Mouse (Mus musculus): Measurements from ENCODE around the gene Ereg. TPM values are rescaled to one million over a fixed set of nuclear protein-coding genes. Genes with fewer than 3 reads are reported as not detected.

The Ereg gene
- 0.19 TPM in 1 of 2 replicates, not detected in the other for polyA plus RNA-seq (2014; fragmentation: Nextera tagmentation; extraction: Ambion mirVana)

DNA sequence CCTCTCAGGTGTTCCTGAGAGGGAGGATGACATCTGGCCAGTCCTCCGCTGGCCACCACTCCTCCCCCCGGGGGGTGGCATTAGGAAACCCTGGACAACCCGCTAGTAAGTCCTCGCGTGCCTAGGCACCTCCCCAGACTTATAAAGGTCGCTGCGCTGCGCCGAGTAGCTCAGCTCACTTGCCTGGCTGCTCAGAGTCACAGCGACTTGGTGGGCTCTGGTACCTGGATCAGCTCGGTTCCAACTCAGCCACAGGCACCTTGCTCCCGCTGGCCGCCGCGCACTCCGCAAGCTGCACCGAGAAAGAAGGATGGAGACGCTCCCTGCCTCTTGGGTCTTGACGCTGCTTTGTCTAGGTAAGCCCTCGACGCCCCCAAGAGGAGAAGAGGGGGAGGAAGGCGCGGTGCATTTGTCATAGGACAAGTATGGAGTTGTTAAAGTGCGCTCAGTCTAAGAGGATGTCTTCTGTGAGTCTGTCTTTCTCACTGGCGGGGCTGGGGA is at the start of gene Ereg:
Gene Ereg (plus strand): TSS at position 173 of the 501 bp plus-strand sequence.
- no peak for ATAC-seq (ENCODE audit: insufficient number of reproducible peaks, insufficient read depth, low FRiP score, low read depth)
- Histone ChIP-seq H3K36me3 (ENCODE audit: control insufficient read depth, insufficient read depth, low read length) (no peaks in the 10 kb centered on the region), H3K9ac (ENCODE audit: low read length) (peak within 1 kb of the TSS; percentile 46), H3K27ac (replicated peaks in 1 of 2; ENCODE audit: control insufficient read depth in 1 of 2, insufficient read depth in 1 of 2, low read depth in 2 of 2, low read length in 2 of 2) (peak within 1 kb of the TSS; percentile 19 to 33; a peak in 2 of 4 replicates), H3K4me1 (ENCODE audit: control insufficient read depth in 2 of 2, insufficient read depth in 2 of 2, low read length in 2 of 2) (peaks cover 3 to 4% of the 10 kb centered on the region in 2 experiments; a peak in 1 of 4 replicates), H3K4me3 (ENCODE audit: control insufficient read depth in 1 of 2, insufficient read depth in 1 of 2, low read depth in 1 of 2, low read length in 2 of 2) (peak within 1 kb of the TSS; percentile 42 to 47), H3K27me3 (ENCODE audit: control insufficient read depth, insufficient read depth, low read length) (no peaks in the 10 kb centered on the region), H3K4me2 (ENCODE audit: low read length) (peak within 1 kb of the TSS; percentile 92), H3K9me3 (ENCODE audit: control insufficient read depth, low read length) (no peaks in the 10 kb centered on the region)
- WGBS: 1% methylated on average over 25 of the region's 25 CpGs

DNA sequence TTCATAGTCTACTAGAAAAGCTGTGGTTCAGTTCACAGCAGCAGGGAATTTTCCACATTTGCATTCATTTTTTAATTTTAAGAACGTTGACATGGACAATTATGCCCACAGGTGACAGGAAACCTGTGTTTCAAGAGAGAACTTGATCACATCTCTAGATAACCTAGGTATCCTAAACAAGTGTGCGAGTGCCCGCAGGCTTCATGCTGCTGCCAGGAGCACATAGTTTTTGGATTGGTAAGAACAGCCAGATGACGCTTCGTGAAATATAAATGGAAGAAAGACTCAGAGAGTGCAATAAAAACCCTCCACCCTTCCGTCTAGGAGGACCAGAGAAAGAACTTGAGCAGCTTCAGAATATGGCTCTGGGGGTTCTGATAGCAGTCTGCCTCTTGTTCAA is 47.3 kb upstream of the Ereg start, which contains the start of gene Epgn:
Gene Epgn (plus strand): TSS at position 301 of the 400 bp plus-strand sequence.
- Histone ChIP-seq H3K9me3 (ENCODE audit: control insufficient read depth, low read length) (no peaks in the 10 kb centered on the region), H3K4me3 (ENCODE audit: control insufficient read depth in 1 of 2, insufficient read depth in 1 of 2, low read depth in 1 of 2, low read length in 2 of 2) (no peak within 1 kb of the TSS), H3K27ac (replicated peaks in 1 of 2; ENCODE audit: control insufficient read depth in 1 of 2, insufficient read depth in 1 of 2, low read depth in 2 of 2, low read length in 2 of 2) (no peak within 1 kb of the TSS), H3K9ac (ENCODE audit: low read length) (no peak within 1 kb of the TSS), H3K36me3 (ENCODE audit: control insufficient read depth, insufficient read depth, low read length) (no peaks in the 10 kb centered on the region), H3K4me1 (ENCODE audit: control insufficient read depth in 2 of 2, insufficient read depth in 2 of 2, low read length in 2 of 2) (no peaks in the 10 kb centered on the region), H3K27me3 (ENCODE audit: control insufficient read depth, insufficient read depth, low read length) (no peaks in the 10 kb centered on the region), H3K4me2 (ENCODE audit: low read length) (no peak within 1 kb of the TSS)
- ATAC-seq (ENCODE audit: insufficient number of reproducible peaks, insufficient read depth, low FRiP score, low read depth): no peak
- 80% methylated on average over 6 of the region's 6 CpGs for WGBS

DNA sequence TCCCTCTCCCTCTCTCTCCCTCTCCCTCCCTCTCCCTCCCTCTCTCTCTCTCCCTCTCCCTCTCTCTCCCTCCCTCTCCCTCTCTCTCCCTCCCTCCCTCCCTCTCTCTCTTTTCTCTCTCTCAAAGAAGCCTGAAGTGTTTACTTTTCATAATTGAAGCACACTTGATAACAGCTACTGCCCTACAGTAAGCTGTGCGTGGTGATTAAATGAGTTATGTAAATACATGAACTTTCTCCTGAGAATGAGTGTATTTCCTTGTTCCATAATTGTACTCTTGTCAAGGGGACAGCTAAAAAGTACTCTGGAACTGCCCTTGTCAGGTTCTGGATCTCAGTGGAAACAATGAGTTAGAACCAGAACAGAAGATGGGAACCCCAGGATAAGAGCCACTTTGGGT is 46.6 kb upstream of the Ereg start:
- no peaks in the 10 kb centered on the region for H3K27me3 ChIP-seq (ENCODE audit: control insufficient read depth, insufficient read depth, low read length)
- H3K4me2 ChIP-seq (ENCODE audit: low read length): no peak overlapping the region
- H3K9ac ChIP-seq (ENCODE audit: low read length): no peak overlapping the region
- no peak overlapping the region for H3K4me3 ChIP-seq (ENCODE audit: control insufficient read depth in 1 of 2, insufficient read depth in 1 of 2, low read depth in 1 of 2, low read length in 2 of 2)
- WGBS: 49% methylated on average over 1 of the region's 1 CpGs
- H3K27ac ChIP-seq (replicated peaks in 1 of 2; ENCODE audit: control insufficient read depth in 1 of 2, insufficient read depth in 1 of 2, low read depth in 2 of 2, low read length in 2 of 2): no peak overlapping the region
- ATAC-seq (ENCODE audit: insufficient number of reproducible peaks, insufficient read depth, low FRiP score, low read depth): no peak
- H3K36me3 ChIP-seq (ENCODE audit: control insufficient read depth, insufficient read depth, low read length): no peaks in the 10 kb centered on the region
- no peaks in the 10 kb centered on the region for H3K4me1 ChIP-seq (ENCODE audit: control insufficient read depth in 2 of 2, insufficient read depth in 2 of 2, low read length in 2 of 2)
- H3K9me3 ChIP-seq (ENCODE audit: control insufficient read depth, low read length): no peaks in the 10 kb centered on the region

DNA sequence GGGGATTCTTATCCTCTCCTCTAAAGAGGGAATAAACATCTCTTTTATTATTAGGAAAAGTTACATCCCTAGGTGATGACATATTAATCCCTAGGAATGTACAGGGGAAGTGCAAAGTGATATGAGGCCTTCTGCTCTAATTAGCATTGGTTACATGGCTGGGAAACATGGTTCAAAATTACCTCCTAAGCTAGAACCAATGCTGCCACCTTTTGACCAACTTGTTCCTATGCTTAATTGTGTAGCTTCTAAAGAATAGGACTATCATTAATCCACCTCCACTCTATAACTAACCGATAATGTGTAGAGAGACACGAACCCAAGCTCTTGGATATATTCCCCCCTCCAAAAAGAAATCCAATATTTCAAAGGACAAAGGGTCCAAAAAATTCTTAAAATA is 43.8 kb upstream of the Ereg start:
- Histone ChIP-seq H3K9ac (ENCODE audit: low read length) (no peak overlapping the region), H3K36me3 (ENCODE audit: control insufficient read depth, insufficient read depth, low read length) (no peaks in the 10 kb centered on the region), H3K4me3 (ENCODE audit: control insufficient read depth in 1 of 2, insufficient read depth in 1 of 2, low read depth in 1 of 2, low read length in 2 of 2) (no peak overlapping the region), H3K4me1 (ENCODE audit: control insufficient read depth in 2 of 2, insufficient read depth in 2 of 2, low read length in 2 of 2) (no peaks in the 10 kb centered on the region), H3K4me2 (ENCODE audit: low read length) (no peak overlapping the region), H3K27ac (replicated peaks in 1 of 2; ENCODE audit: control insufficient read depth in 1 of 2, insufficient read depth in 1 of 2, low read depth in 2 of 2, low read length in 2 of 2) (no peak overlapping the region), H3K9me3 (ENCODE audit: control insufficient read depth, low read length) (no peaks in the 10 kb centered on the region), H3K27me3 (ENCODE audit: control insufficient read depth, insufficient read depth, low read length) (no peaks in the 10 kb centered on the region)
- WGBS: 69% methylated on average over 2 of the region's 2 CpGs
- ATAC-seq (ENCODE audit: insufficient number of reproducible peaks, insufficient read depth, low FRiP score, low read depth): no peak

DNA sequence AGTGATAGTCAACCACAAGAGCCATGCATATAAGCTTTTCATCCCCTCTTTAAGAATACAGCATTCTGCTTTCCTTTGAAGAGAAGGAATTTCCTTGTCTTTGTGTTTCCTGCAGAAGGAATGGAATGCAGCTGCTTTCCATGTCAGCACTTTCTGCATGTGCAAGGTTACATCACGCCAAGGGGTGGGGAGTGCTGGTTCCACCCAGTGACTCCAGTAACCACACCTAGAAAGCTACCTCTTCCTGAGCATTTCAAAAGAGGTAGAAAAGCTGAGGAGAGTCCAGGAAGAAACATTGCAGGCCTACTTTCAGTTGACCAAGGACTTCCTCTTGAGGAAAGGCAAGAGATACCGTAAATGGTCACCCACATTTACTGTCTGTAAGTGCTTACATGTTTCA is 39.1 kb upstream of the Ereg start:
- no peak for ATAC-seq (ENCODE audit: insufficient number of reproducible peaks, insufficient read depth, low FRiP score, low read depth)
- Histone ChIP-seq H3K4me2 (ENCODE audit: low read length) (no peak overlapping the region), H3K4me1 (ENCODE audit: control insufficient read depth in 2 of 2, insufficient read depth in 2 of 2, low read length in 2 of 2) (peaks cover 0 to 10% of the 10 kb centered on the region in 2 experiments; a peak in 2 of 4 replicates), H3K9me3 (ENCODE audit: control insufficient read depth, low read length) (no peaks in the 10 kb centered on the region), H3K27me3 (ENCODE audit: control insufficient read depth, insufficient read depth, low read length) (no peaks in the 10 kb centered on the region), H3K9ac (ENCODE audit: low read length) (no peak overlapping the region), H3K4me3 (ENCODE audit: control insufficient read depth in 1 of 2, insufficient read depth in 1 of 2, low read depth in 1 of 2, low read length in 2 of 2) (no peak overlapping the region), H3K36me3 (ENCODE audit: control insufficient read depth, insufficient read depth, low read length) (no peaks in the 10 kb centered on the region), H3K27ac (replicated peaks in 1 of 2; ENCODE audit: control insufficient read depth in 1 of 2, insufficient read depth in 1 of 2, low read depth in 2 of 2, low read length in 2 of 2) (no peak overlapping the region)
- 69% methylated on average over 2 of the region's 2 CpGs for WGBS

DNA sequence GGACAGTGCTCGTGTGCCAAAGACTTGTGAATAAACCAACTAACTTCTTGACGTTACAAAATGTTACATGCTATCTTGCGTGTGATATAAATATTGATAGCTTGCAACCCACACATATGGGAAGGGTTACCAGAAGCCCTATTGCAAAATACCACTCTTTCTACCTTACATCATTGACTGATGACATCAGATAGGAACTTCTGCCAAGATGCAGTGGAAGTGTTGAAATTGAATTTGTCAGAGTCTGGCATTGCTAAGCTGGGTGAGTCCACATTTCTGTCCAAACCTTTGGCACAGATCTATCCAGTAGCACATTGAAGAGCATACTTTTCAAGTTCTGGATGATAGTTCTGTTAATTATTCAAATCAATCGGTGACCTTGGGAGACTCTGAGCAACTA is 37.8 kb upstream of the Ereg start:
- Histone ChIP-seq H3K9ac (ENCODE audit: low read length) (no peak overlapping the region), H3K36me3 (ENCODE audit: control insufficient read depth, insufficient read depth, low read length) (no peaks in the 10 kb centered on the region), H3K4me3 (ENCODE audit: control insufficient read depth in 1 of 2, insufficient read depth in 1 of 2, low read depth in 1 of 2, low read length in 2 of 2) (no peak overlapping the region), H3K27ac (replicated peaks in 1 of 2; ENCODE audit: control insufficient read depth in 1 of 2, insufficient read depth in 1 of 2, low read depth in 2 of 2, low read length in 2 of 2) (no peak overlapping the region), H3K4me1 (ENCODE audit: control insufficient read depth in 2 of 2, insufficient read depth in 2 of 2, low read length in 2 of 2) (peaks cover 0 to 10% of the 10 kb centered on the region in 2 experiments; a peak in 2 of 4 replicates), H3K9me3 (ENCODE audit: control insufficient read depth, low read length) (no peaks in the 10 kb centered on the region), H3K4me2 (ENCODE audit: low read length) (no peak overlapping the region), H3K27me3 (ENCODE audit: control insufficient read depth, insufficient read depth, low read length) (no peaks in the 10 kb centered on the region)
- 78% methylated on average over 4 of the region's 4 CpGs for WGBS
- ATAC-seq (ENCODE audit: insufficient number of reproducible peaks, insufficient read depth, low FRiP score, low read depth): no peak

DNA sequence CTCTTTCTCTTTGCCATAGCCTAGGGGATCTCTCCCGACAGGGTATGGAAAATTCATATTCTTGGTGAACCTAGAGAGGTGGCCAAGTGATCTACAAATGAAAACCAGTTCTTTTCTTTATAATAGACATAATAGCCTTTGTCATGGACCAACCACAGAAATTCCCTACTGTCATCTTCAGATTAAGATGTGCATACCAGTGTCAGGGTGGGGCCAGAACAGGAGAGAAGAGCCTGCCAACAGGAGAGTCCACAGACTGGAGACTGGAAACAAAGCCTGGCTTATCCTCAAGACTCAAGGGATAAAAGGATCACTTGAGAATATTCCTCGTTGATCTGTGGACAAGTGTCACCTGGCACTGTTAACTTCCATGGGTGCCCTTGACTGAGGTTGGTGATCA is 36.7 kb upstream of the Ereg start:
- WGBS: 61% methylated on average over 2 of the region's 2 CpGs
- Histone ChIP-seq H3K27me3 (ENCODE audit: control insufficient read depth, insufficient read depth, low read length) (no peaks in the 10 kb centered on the region), H3K4me3 (ENCODE audit: control insufficient read depth in 1 of 2, insufficient read depth in 1 of 2, low read depth in 1 of 2, low read length in 2 of 2) (no peak overlapping the region), H3K4me1 (ENCODE audit: control insufficient read depth in 2 of 2, insufficient read depth in 2 of 2, low read length in 2 of 2) (peaks cover 0 to 10% of the 10 kb centered on the region in 2 experiments; a peak in 2 of 4 replicates), H3K36me3 (ENCODE audit: control insufficient read depth, insufficient read depth, low read length) (no peaks in the 10 kb centered on the region), H3K4me2 (ENCODE audit: low read length) (no peak overlapping the region), H3K9ac (ENCODE audit: low read length) (no peak overlapping the region), H3K9me3 (ENCODE audit: control insufficient read depth, low read length) (no peaks in the 10 kb centered on the region), H3K27ac (replicated peaks in 1 of 2; ENCODE audit: control insufficient read depth in 1 of 2, insufficient read depth in 1 of 2, low read depth in 2 of 2, low read length in 2 of 2) (no peak overlapping the region)
- no peak for ATAC-seq (ENCODE audit: insufficient number of reproducible peaks, insufficient read depth, low FRiP score, low read depth)

DNA sequence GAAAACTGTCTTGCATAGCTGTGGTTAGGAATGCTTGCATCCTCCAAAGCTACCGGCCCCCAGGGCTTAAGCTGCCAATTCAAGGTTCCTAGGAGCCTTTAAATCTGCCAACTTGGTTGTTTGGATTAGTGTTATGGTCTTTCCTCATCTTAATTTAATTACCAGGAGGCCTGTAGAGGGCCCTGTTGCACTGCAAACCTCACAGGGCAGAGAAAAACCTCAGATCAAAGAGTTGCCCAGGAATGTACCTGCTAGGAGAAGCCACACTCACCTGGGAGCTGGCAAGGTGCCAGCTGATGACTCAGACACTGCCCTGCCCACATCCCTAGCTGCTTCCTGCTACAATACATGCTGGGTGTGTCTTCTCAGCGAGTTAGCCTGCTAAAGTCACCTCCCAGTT is 35.9 kb upstream of the Ereg start:
- no peaks in the 10 kb centered on the region for H3K27me3 ChIP-seq (ENCODE audit: control insufficient read depth, insufficient read depth, low read length)
- H3K4me3 ChIP-seq (ENCODE audit: control insufficient read depth in 1 of 2, insufficient read depth in 1 of 2, low read depth in 1 of 2, low read length in 2 of 2): no peak overlapping the region
- no peak overlapping the region for H3K4me2 ChIP-seq (ENCODE audit: low read length)
- no peaks in the 10 kb centered on the region for H3K36me3 ChIP-seq (ENCODE audit: control insufficient read depth, insufficient read depth, low read length)
- no peak overlapping the region for H3K9ac ChIP-seq (ENCODE audit: low read length)
- 20% methylated on average over 2 of the region's 2 CpGs for WGBS
- ATAC-seq (ENCODE audit: insufficient number of reproducible peaks, insufficient read depth, low FRiP score, low read depth): no peak
- no peak overlapping the region for H3K27ac ChIP-seq (replicated peaks in 1 of 2; ENCODE audit: control insufficient read depth in 1 of 2, insufficient read depth in 1 of 2, low read depth in 2 of 2, low read length in 2 of 2)
- H3K4me1 ChIP-seq (ENCODE audit: control insufficient read depth in 2 of 2, insufficient read depth in 2 of 2, low read length in 2 of 2): peaks cover 0 to 10% of the 10 kb centered on the region in 2 experiments; a peak in 2 of 4 replicates
- H3K9me3 ChIP-seq (ENCODE audit: control insufficient read depth, low read length): no peaks in the 10 kb centered on the region

Data from heart, embryonic 14.5 days (tissue).